Mouse (Mus musculus): Measurements from ENCODE around the gene Rpl18. TPM values are rescaled to one million over a fixed set of nuclear protein-coding genes. Genes with fewer than 3 reads are reported as not detected.

Rpl18 gene
- total RNA-seq, 1 experiment, result 3,487 TPM

DNA sequence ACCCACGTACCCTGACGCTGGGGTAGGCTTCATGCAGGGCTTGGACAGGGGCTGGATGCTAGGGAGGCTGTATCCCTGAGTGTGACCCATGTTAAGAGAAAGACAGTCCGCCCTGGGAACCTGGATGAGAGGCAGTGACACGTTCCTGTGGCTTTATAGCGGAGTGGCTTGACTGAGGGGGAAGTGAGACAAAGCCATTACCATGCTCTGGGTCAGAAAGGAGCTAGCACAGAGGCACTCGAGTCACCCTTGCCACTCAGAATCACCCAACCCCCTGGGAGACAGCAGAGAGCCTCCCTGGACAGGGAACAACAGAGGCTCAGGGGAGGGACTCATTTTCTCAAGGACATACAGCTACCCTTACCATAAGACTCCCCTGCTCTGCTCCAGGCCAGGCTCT, 26.2 kb upstream of the Rpl18 start:
- in situ Hi-C loops (cut with MboI; ENCODE audit: low sequenced_read_pairs in 2 of 2, unreplicated experiment in 2 of 2), result no loop called here
- TF ChIP-seq MAFK (IDR thresholded peaks at IDR 0.05; ENCODE audit: insufficient read depth, low read depth, low read length), result no peak
- no peak for TF ChIP-seq CHD2 (IDR thresholded peaks at IDR 0.05; ENCODE audit: low read depth, low read length)
- no peak for TF ChIP-seq ZNF384 (IDR thresholded peaks at IDR 0.05; ENCODE audit: low read depth, low read length)
- no peak for TF ChIP-seq HCFC1 (IDR thresholded peaks at IDR 0.05; ENCODE audit: borderline replicate concordance, insufficient read depth, low read length)
- no peak for TF ChIP-seq ZC3H11A (IDR thresholded peaks at IDR 0.05; ENCODE audit: borderline replicate concordance, low read depth, low read length)
- no peak overlapping the region for H3K9ac ChIP-seq (ENCODE audit: insufficient read depth, low read depth, low read length, poor library complexity, severe bottlenecking)
- no peak overlapping the region for H3K27ac ChIP-seq (ENCODE audit: insufficient read depth, low read depth, low read length, poor library complexity, severe bottlenecking)
- no peaks in the 10 kb centered on the region for H3K36me3 ChIP-seq (ENCODE audit: control insufficient read depth, insufficient read depth, low read length, poor library complexity, severe bottlenecking)
- no peaks in the 10 kb centered on the region for H3K9me3 ChIP-seq (ENCODE audit: control insufficient read depth, insufficient read depth, low read depth, low read length)
- H3K4me3 ChIP-seq (ENCODE audit: insufficient read depth in 1 of 2, low read depth in 1 of 2, low read length in 2 of 2, poor library complexity in 1 of 2, severe bottlenecking in 1 of 2), result no peak overlapping the region
- no peak for DNase-seq (ENCODE audit: low read depth, low spot score)
- peaks cover 0 to 23% of the 10 kb centered on the region in 2 experiments; a peak in 1 of 4 replicates for H3K4me1 ChIP-seq (ENCODE audit: control insufficient read depth in 2 of 2, insufficient read depth in 2 of 2, low read length in 2 of 2, poor library complexity in 1 of 2)

GRCm38 (mm10) chr7:45689800-45690199, 25.5 kb upstream of the Rpl18 start:
- in situ Hi-C loops (cut with MboI; ENCODE audit: low sequenced_read_pairs in 2 of 2, unreplicated experiment in 2 of 2), result no loop called here
- Histone ChIP-seq H3K36me3 (ENCODE audit: control insufficient read depth, insufficient read depth, low read length, poor library complexity, severe bottlenecking) (no peaks in the 10 kb centered on the region), H3K9ac (ENCODE audit: insufficient read depth, low read depth, low read length, poor library complexity, severe bottlenecking) (no peak overlapping the region), H3K4me1 (ENCODE audit: control insufficient read depth in 2 of 2, insufficient read depth in 2 of 2, low read length in 2 of 2, poor library complexity in 1 of 2) (peaks cover 0 to 23% of the 10 kb centered on the region in 2 experiments; a peak in 1 of 4 replicates), H3K4me3 (ENCODE audit: insufficient read depth in 1 of 2, low read depth in 1 of 2, low read length in 2 of 2, poor library complexity in 1 of 2, severe bottlenecking in 1 of 2) (no peak overlapping the region), H3K9me3 (ENCODE audit: control insufficient read depth, insufficient read depth, low read depth, low read length) (no peaks in the 10 kb centered on the region), H3K27ac (ENCODE audit: insufficient read depth, low read depth, low read length, poor library complexity, severe bottlenecking) (no peak overlapping the region)
- no peak for TF ChIP-seq MAFK (IDR thresholded peaks at IDR 0.05; ENCODE audit: insufficient read depth, low read depth, low read length)
- no peak for TF ChIP-seq HCFC1 (IDR thresholded peaks at IDR 0.05; ENCODE audit: borderline replicate concordance, insufficient read depth, low read length)
- no peak for TF ChIP-seq ZNF384 (IDR thresholded peaks at IDR 0.05; ENCODE audit: low read depth, low read length)
- no peak for TF ChIP-seq ZC3H11A (IDR thresholded peaks at IDR 0.05; ENCODE audit: borderline replicate concordance, low read depth, low read length)
- no peak for TF ChIP-seq CHD2 (IDR thresholded peaks at IDR 0.05; ENCODE audit: low read depth, low read length)
- DNase-seq (ENCODE audit: low read depth, low spot score), result no peak

- Histone ChIP-seq H3K9ac (ENCODE audit: insufficient read depth, low read depth, low read length, poor library complexity, severe bottlenecking) (no peak overlapping the region), H3K36me3 (ENCODE audit: control insufficient read depth, insufficient read depth, low read length, poor library complexity, severe bottlenecking) (no peaks in the 10 kb centered on the region), H3K27ac (ENCODE audit: insufficient read depth, low read depth, low read length, poor library complexity, severe bottlenecking) (no peak overlapping the region), H3K4me1 (ENCODE audit: control insufficient read depth in 2 of 2, insufficient read depth in 2 of 2, low read length in 2 of 2, poor library complexity in 1 of 2) (peaks cover 0 to 21% of the 10 kb centered on the region in 2 experiments; a peak in 1 of 4 replicates), H3K4me3 (ENCODE audit: insufficient read depth in 1 of 2, low read depth in 1 of 2, low read length in 2 of 2, poor library complexity in 1 of 2, severe bottlenecking in 1 of 2) (no peak overlapping the region), H3K9me3 (ENCODE audit: control insufficient read depth, insufficient read depth, low read depth, low read length) (no peaks in the 10 kb centered on the region)
- no peak for DNase-seq (ENCODE audit: low read depth, low spot score)
- in situ Hi-C loops (cut with MboI; ENCODE audit: low sequenced_read_pairs in 2 of 2, unreplicated experiment in 2 of 2), result no loop called here
- TF ChIP-seq ZNF384 (IDR thresholded peaks at IDR 0.05; ENCODE audit: low read depth, low read length), result no peak
- no peak for TF ChIP-seq HCFC1 (IDR thresholded peaks at IDR 0.05; ENCODE audit: borderline replicate concordance, insufficient read depth, low read length)
- TF ChIP-seq CHD2 (IDR thresholded peaks at IDR 0.05; ENCODE audit: low read depth, low read length), result no peak
- no peak for TF ChIP-seq ZC3H11A (IDR thresholded peaks at IDR 0.05; ENCODE audit: borderline replicate concordance, low read depth, low read length)
- no peak for TF ChIP-seq MAFK (IDR thresholded peaks at IDR 0.05; ENCODE audit: insufficient read depth, low read depth, low read length)
Observed at GRCm38 (mm10) chr7:45692364-45692763, 22.9 kb upstream of the Rpl18 start.

DNA sequence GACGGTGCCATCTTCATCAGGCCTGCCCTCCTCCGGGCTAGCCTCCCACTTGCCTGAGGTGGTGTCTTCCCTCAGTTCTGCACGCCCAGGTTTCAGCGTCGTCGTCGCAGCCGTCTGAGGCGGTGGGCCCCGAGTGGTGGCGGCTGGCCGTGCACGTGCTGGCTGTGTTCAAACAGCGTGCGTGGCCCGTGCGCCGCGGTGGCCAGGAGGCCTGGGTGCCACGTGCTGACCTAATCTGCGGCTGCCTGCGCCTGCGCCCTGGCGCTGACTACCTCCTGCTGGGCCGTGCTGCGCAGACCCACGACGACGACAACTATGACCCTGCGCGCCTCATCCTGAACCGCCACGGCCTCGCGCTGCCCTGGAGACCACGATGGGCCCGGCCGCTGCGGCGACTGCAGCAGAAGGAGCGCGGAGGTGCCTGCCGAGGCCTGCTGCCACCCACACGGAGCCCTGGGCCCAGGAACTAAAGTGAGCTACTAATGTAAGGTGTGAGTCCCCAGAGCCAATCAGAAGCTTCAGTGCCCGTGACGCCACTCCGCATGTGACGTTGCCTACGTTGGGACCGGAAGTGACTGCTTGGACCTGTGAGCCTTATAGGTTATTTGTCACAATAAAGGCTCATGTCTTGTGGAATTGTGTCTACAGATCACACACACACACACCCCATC, 21.2 kb upstream of the Rpl18 start, which contains the start of gene Sec1:
Sec1 (minus strand) TSS at position 482 of the 671 bp plus-strand sequence.
- peak within 1 kb of the TSS in 1 of 2 experiments; percentile 42; a peak in 1 of 4 replicates for H3K4me3 ChIP-seq (ENCODE audit: insufficient read depth in 1 of 2, low read depth in 1 of 2, low read length in 2 of 2, poor library complexity in 1 of 2, severe bottlenecking in 1 of 2)
- in situ Hi-C loops (cut with MboI; ENCODE audit: low sequenced_read_pairs in 2 of 2, unreplicated experiment in 2 of 2), result no loop called here
- DNase-seq (ENCODE audit: low read depth, low spot score), result no peak
- H3K9me3 ChIP-seq (ENCODE audit: control insufficient read depth, insufficient read depth, low read depth, low read length), result no peaks in the 10 kb centered on the region
- no peaks in the 10 kb centered on the region for H3K36me3 ChIP-seq (ENCODE audit: control insufficient read depth, insufficient read depth, low read length, poor library complexity, severe bottlenecking)
- TF ChIP-seq MAFK (IDR thresholded peaks at IDR 0.05; ENCODE audit: insufficient read depth, low read depth, low read length), result no peak
- H3K9ac ChIP-seq (ENCODE audit: insufficient read depth, low read depth, low read length, poor library complexity, severe bottlenecking), result peak within 1 kb of the TSS; percentile 16; the same call in 1 of the 2 replicates
- H3K27ac ChIP-seq (ENCODE audit: insufficient read depth, low read depth, low read length, poor library complexity, severe bottlenecking), result no peak within 1 kb of the TSS
- H3K4me1 ChIP-seq (ENCODE audit: control insufficient read depth in 2 of 2, insufficient read depth in 2 of 2, low read length in 2 of 2, poor library complexity in 1 of 2), result peaks cover 0 to 21% of the 10 kb centered on the region in 2 experiments; a peak in 1 of 4 replicates
